Mouse (Mus musculus) T-helper 1 cell (primary cell): ENCODE results near the gene Ccr7.

Source experiments
- in situ Hi-C: fragments of 300-600 bp; cut with MboI, MseI; formaldehyde crosslinking; loops from one replicate; pipeline ENCODE4 v1.15.1; 2025; ENCODE audit warnings: high pct_unique_total_duplicates

Gene Ccr7

DNA sequence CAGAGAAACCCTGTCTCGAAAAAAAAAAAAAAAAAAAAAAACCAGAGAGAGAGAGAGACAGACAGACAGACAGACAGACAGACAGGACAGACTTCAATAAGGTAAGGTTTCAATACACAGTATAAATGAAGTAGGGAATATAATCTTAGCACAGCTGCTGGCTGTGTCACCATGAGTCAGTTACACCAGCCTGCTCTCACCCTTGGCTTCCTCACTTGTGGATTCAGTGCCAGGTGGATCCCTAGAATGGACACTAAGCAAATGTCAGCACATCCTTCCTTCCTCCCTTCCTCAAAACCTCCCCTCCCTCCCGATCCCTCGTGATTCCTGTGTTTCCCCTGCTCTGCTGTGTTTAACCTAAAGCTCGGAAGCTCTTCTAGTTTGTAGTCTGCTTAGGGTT, 17.5 kb downstream of the Ccr7 start:
- in situ Hi-C loops = no loop called here

DNA sequence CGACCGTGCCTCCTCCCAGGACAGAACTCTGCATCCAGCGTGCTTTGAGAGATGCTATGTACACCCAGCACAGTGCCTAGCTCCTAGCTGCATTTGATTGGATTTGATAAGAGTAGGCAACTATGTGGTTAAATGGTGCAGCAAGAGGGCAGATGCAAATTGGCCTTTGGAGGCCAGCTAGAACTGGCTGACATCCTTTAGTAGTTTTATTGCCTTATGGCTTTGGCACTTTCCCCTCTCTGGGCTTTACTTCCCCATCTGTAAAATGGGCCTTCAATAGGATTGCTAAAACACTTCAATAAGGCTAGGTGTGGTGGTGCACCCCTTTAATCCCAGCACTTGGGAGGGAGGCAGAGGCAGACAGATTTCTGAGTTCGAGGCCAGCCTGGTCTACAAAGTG, 17.9 kb downstream of the Ccr7 start:
- in situ Hi-C loops = no loop called here

DNA sequence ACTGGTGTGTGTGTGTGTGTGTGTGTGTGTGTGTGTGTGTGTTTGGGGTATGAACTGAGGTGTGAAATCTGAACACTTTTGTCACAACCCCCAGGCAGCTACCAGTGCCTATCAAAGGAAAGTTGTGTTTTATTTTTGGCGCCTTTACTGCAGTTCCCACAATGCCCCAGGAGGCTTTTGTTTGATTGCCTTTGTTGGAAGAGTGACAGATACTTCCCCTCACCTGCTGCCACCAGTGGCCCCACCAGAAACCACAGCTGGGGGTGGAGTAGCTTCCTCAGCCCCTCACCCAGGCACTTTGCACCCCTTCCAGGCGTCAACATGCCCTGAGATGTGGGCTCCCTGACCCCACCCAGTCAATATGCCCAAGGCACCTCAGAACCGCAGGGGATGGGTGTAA, 18.5 kb downstream of the Ccr7 start:
- in situ Hi-C loops = no loop called here

DNA sequence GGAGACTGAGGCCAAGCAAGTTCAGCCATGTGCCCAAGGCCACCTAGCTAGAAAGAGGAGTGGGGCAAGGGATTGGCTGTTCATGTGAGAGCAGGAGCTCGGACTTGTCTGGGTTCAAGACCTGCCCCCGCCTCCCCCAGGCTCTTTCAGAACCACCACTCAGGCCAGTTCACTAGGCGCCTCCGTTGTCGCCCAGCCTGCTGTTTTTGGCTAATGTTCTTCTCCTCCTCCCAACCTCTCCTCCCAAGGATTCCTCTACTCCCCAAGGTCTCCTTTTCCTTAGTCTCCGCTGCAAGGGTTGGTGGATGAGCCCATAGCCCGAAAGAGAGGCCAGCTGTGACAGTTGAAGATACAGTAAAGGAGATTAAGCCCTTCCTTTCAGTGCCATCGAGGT, 19.8 kb downstream of the Ccr7 start:
- in situ Hi-C loops = no loop called here

DNA sequence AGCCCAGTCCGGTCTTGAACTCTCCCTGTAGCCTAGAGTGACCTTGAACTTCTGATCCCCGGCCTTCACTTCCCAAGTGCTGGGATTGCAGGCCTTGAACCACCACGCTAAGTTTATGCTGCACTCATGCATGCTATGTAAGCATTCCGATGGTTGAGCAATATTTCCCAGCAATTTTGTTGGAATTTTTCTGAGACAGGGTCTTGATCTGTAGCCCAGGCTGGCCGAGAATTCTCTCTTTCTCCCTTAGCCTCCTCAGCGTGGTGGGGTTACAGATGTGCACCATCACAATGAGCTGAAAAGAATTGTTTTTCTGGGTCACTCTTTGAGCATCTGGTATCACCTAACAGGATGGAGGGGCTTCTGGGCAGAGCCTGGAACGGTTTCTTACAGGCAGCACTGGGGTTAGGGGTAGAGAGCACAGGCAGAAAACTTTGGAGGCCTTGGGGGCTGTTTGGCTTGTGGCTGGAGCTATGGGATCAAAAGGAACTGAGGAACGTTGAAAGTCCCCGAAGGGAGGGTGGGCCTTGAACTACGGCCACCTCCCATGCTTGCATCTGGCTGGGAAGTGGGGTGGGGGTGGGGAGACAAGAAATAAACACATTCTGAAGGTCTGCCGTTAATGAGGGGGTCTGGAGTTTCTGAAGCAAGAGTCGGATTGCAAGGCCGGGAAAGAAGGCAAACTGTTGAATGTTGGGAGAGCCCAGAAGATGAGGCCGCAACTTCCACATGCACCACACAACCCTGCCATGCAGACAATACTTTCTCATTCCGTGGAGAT, 20.4 kb downstream of the Ccr7 start:
- in situ Hi-C loops = no loop called here

DNA sequence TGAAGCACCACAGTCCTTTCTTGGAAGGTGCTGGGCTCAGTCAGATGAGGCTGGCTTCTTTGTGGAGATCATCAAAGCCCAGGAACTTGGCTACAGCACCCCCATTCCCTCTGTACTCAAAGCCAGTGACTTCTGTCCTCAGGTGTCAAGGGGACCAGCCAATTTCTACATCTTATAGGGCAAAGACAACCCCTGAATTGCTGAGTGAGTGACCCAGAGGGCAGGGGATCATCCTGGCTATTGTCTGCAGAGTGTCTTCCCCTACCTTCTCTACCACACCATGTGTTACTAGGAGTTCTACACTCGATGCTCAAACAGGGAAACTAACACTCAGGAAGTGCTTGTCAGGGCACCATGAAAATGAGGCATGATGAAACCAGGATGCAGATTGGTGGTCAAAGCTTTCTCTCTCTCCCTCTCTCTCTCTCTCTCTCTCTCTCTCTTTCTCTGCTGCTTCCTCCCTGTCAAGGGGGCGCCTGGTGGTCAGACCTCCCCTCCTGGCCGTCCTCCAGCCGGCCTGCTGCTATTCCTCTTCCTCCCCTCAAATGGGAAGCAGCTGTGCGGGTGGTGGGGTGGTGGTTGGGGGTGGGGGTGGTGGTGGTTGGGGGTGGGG, 21.5 kb downstream of the Ccr7 start:
- in situ Hi-C loops = no loop called here

DNA sequence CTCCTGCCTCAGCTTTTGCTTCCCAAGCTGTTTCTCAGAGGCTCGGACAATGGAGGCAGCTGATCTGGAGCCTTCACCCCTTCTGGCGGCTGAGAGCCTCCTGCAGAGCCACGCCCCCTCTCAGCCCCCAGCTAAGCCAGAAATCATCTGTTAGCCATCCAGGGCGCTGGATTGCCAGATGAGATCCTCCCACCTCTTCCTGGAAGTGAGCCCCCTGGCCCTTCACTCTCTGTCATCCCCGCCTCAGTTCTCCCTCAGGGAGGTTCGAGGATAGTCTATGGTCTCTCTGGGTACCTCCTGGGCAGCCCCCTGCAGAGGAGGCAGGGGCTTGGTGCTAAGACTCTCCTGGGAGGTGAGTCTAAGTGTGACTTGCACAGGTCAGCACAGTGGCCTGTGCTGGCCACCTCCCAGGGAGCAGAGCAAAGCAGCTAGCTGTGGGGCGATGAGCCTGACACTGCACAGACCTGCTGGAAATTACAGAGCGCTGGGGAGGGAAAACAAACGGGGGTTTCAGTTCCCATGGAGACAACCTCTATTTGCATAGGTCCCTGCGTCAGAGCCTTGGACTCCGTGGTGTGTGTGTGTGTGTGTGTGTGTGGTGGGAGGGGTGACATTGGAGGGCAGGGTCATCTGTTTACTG, 22.7 kb downstream of the Ccr7 start:
- in situ Hi-C loops = no loop called here

DNA sequence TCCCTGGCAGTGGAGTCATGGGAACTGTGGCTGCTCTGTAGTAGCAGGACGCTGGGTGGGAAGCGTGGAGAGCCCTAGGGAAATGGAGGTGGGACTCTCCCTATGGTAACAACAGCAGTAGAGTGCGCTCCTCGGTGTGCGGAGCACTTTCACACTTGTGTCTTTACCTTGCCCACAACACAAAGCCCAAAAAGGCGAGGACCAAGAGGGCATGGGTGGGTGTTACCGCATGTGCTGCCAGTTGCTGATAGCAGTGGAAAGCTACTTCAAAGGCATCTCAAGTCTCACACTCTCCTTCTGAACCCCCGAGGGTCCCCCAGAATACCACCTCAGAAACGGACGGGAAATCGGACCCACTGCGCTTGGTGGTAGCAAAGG, 23.4 kb downstream of the Ccr7 start:
- in situ Hi-C loops = no loop called here

DNA sequence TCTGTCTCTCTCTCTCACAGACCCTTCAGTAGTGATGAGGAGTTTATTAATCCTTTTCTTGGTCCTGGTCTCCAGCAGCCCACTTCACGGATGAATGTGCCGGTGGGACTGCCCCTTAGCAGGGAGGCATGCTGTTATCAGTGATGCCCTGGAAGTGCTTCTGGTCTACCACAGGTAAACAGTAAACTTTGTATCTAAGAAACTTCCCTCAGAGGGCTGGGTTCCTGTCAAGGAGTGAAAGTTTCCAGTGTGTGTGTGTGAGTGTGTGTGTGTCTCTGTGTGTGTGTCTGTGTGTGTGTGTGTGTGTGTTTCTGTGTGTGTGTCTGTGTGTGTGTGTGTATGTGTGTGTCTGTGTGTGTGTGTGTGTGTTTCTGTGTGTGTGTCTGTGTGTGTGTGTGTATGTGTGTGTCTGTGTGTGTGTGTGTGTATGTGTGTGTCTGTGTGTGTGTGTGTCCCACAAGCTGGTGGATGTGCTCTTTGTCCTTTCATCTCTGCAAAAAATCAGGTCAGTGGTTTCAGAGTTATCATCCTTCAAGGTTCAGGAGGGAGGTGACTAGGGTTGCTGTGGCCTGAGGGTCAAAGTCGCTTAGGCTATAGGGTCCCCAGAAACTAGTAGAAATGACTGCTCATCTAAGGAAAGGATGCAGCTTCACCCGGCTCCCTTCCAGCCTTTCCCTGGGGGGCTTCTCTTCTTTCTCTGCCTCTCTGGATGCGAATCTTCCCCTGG, 24.0 kb downstream of the Ccr7 start:
- in situ Hi-C loops = no loop called here

DNA sequence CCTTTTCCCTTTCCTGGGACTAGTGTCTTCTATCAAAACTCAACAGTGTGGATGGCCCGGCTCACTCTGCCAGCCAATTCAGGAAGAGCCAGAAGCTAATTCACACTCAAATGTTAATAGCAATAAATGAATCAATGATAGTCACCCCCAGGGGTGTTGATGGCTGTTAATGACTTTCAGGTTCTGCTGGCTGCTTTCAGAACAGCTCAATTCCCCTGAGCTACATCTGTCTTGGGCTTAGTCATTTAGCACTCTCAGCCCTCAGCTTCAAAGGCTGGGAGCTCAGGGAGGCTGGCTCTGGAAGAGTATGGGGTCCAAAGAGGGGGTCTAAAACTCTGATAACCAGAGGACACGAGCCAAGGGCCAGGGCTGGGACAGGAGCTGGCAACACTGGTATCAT, 25.6 kb downstream of the Ccr7 start:
- in situ Hi-C loops = no loop called here

DNA sequence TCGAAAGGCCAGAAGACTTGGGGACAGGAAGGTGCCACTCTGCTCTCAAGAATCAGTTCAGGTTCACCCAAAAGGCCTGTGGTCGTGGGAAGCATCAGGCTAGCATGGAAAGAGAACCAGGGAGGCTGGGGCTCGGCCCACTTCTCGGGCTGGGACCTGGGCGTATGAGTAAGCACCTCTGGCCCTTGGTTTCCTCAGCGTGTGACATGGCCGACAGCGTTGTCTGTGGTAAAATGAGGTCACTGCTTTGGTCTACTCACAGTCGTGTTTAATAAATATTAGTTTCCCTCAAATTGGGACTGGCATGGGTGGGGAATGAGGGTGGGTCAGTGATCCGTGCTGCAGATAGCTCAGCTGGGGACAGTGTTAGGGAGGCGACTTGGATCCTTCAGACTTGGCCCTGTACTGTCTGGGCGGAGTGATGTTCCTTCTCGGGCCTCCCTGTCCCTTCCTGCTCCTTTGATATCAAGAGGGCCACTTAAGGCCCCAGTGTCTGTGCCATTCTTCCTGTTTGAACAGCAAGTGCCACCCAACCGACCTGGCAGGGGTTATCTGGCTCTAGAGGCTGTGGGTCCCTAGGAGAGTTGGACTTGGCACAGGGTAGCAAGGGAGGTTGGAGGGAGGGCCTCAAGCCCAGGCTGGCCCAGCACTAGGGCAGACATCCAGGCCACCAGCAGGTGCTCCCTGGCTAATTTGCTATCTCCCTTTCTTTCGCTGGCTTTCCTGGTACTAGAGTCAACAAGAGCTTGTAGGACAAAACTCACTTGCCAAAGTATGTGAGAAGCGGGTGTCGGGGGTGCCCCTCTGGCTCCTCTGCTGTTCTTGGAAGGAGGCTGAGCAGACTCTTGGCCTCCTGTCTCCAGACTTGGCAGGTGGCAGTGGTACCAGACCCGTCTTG, 26.8 kb downstream of the Ccr7 start:
- in situ Hi-C loops = no loop called here

DNA sequence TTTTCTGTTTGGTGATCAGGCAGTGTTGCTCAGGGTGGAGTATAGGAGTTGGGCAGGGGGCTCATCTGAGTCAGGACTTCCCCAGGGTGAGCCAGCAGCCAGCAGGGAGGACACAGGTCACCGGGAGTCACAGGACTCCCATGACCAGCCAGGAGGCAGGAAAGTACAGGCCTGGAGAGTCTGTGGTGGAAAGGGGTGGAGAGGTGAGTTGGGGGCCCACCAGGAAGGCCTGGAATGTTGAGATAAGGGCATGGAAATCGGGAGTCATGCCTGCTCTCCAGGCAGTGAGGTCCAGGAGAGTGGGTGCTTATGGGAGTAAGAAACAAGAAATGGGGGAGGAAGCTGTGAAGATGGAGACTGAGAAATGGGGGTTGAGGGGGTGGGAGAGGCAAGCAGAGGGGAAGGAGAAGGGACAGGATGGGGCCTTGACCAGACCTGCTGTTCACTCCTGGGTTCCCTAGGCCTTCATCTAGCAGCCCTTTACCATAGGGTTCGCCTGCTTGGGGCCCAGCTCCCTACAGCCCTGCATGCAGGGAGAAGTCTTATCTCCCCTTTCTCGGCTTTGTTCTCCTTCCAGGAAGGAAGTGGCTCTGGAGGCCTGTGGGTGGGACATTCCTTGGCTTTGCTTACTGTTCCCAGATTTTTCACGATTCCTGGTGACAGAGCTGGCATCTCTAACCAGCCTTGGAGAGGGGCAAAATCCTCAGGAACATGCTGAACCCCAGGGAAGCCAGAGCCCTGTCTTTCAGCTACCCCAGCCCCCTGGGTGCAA, 28.2 kb downstream of the Ccr7 start:
- in situ Hi-C loops = no loop called here

DNA sequence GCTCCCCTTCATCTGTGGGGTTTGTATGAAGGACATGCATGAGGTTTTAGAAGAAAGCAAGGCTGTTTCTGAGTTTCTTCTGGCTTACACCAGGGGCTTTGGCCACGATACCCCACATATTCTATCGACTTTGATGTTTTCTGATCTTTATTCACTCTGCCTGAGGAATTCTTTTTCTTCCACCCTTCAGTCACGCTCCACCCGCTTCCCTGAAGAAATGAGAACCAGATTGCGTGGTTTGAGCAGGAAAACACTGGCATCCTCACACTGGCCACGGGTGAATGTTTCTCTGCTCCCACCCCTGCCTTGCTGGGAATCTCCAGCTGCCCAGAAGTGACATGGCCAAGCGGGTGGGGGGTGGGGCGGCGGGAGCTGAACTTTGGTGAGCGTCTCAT, 30.2 kb downstream of the Ccr7 start:
- in situ Hi-C loops = loop anchor here (5.0 kb wide), 1 partner anchor 87 kb away; no protein-coding TSS in a partner anchor

DNA sequence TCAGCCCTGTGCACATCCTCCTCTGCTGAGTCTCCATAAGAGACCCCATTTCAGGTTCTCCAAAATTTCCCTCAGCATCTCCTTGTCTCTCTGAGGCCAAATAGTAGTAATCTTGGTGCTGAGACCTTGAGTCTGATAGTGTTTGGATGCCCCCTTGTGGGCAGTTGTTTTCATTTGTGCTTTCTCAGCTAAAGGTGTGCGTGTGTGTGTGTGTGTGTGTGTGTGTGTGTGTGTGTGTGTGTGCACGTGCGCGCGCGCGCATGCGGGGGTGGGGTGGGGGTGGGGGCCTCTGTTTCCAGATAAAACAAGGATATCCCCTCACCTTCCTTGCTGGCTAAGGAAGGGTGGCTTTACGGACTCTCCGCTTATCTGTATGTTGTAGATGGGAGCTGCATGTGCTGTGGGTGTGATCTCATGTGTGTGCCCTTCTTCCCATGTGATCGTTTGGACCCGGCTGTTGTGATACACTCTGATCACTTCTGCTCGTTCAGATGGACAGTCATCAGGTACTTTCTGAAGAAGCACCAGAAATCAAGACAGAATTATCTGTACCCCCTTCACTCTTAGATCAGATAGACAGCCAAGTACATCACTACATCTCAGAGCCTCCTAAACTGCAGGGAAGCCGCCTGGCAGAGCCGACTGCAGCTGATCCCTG, 30.8 kb downstream of the Ccr7 start:
- in situ Hi-C loops = loop anchor here (5.0 kb wide), 1 partner anchor 87 kb away; no protein-coding TSS in a partner anchor

DNA sequence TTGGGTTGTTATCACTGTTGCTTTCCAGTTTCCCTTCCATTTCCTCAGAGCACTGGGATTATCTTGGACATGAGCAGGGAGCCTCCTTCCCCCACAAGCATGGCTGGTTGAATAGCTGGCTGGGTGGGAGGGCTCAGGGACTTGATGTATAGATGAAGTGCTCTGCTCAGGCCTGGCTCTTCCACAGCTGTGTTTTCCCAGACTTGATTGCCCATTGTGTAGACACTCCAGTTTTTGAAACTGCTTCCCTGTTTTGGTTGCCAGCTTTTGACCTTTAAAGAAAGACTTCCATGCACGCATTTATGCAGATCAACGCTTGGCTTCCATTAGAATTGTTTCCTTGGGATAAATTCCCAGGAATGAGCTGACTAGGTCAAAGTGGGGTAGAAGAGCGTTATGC, 32.2 kb downstream of the Ccr7 start:
- in situ Hi-C loops = loop anchor here (5.0 kb wide), 1 partner anchor 85 kb away; no protein-coding TSS in a partner anchor

DNA sequence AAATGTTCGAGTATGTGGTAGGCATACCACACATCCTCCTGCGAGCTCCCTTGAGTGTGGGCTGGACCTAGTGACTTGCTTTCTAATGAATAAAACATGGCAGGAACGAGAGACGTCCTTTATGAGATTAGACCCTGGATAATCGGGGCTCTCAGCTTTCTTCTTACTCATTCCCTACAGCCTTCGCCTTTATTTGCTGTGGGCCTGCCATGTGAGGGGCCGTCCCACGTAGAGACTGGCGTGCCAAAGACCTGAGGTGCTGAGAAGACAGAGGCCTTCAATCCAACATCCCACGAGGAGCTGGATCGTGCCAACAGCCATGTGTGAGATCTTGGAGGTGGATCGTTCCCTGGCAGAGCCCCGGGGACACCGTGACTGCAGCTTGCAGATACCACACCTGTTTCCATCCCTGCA, 33.7 kb downstream of the Ccr7 start:
- in situ Hi-C loops = loop anchor here (5.0 kb wide), 1 partner anchor 84 kb away; no protein-coding TSS in a partner anchor

DNA sequence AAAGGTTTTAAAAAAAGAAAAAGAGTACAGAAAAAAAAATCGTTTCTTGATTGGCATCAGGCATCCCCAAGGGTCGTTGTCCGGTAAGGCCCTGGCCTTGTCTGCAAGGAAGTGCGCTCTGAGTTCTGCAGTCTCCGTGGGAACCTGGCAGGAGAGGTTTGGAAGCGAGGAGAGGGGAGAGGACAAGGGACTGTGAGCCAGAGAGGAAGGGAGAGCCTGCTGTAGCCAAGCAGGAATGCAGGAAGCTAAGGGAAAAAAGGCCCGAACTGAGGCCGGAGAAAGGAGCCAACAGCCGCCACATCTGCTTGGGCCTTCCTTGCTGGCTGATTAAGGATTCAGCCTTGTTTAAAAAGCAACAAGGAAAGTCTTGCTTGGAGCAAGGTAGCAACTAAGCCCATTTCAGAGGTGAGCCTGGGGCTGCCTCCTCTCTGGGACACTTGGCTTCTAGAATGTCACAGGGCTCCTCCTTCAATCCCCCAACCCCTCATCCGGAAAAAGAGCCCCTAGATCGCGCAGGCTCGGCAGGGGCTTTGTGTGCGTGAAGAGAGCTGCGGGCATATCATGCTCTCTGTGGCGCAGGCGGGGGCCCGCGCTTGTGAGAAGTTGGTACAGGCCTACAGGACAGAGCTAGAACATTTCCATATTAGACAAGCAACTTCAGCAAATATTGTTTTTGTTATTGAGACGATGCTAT, 34.2 kb downstream of the Ccr7 start:
- in situ Hi-C loops = loop anchor here (5.0 kb wide), 1 partner anchor 83 kb away; no protein-coding TSS in a partner anchor

DNA sequence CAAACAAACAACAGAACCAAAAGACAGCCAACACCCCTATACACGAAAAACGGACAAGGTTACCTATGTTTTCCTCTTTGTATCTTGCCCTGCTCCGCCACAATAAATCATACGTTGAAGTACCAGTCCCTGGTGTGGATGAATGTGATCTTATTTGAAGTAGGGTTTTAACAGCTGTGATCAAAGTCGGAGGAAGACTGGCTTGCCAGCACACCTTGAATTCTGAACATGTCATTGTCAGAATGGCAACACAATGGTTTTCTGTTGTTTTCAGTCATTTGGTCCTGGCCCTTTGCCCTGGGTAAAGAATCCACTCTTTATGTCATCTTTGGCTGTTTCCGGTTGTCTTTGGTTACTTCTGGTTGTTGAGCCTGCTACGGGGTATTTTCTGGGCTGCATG, 35.9 kb downstream of the Ccr7 start:
- in situ Hi-C loops = no loop called here

DNA sequence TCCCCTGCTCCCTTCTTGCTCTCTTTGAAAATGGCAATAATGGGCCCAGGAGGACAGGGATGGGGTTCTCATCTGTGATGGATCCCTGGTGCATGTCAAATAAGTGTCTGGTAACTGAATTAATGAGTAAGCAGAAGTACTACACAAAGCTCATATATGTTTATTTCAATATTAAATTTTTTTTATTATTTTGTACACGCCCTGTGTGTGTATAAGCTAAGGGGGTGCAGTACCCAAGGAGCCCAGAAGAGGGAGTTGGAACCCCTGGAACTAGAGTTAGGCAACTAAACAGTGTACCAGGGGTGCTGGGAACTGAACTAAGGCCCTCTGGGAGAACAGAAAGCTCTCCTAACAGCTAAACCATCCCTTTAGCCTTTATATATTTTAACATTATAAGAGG, 36.5 kb downstream of the Ccr7 start:
- in situ Hi-C loops = no loop called here
